Mouse (Mus musculus) liver, embryonic 16.5 days (tissue): Measurements from ENCODE around the gene Nkx2-2. TPM values are rescaled to one million over a fixed set of nuclear protein-coding genes. Genes with fewer than 3 reads are reported as not detected.

Source experiments
- ATAC-seq: fragments of 200-750 bp; cut with Nextera tagmentation; 2 replicates; pipeline ENCODE4 v1.8.0; 2017; ENCODE audit warnings: low read depth, mild to moderate bottlenecking, moderate number of reproducible peaks, moderate library complexity
- H3K27ac ChIP-seq: fragments of 300-500 bp; sonication (generic); 2 replicates; pipeline ENCODE4 v1.5.1; 2014; ENCODE audit warnings: mild to moderate bottlenecking, low read length
- H3K27me3 ChIP-seq: fragments of 300-500 bp; sonication (generic); 2 replicates; pipeline ENCODE4 v1.6.1; 2014; ENCODE audit warnings: low read depth, low read length, mixed read lengths; ENCODE audit not compliant: control insufficient read depth, insufficient read depth
- H3K36me3 ChIP-seq: fragments of 300-500 bp; sonication (generic); 2 replicates; pipeline ENCODE4 v1.6.1; 2014; ENCODE audit warnings: mild to moderate bottlenecking; ENCODE audit not compliant: control insufficient read depth, insufficient read depth
- H3K4me1 ChIP-seq: fragments of 300-500 bp; sonication (generic); 2 replicates; pipeline ENCODE4 v1.6.1; 2014; ENCODE audit warnings: low read depth, low read length, mixed read lengths; ENCODE audit not compliant: control insufficient read depth
- H3K4me2 ChIP-seq: fragments of 300-500 bp; sonication (generic); 2 replicates; pipeline ENCODE4 v1.6.1; 2014; ENCODE audit warnings: low read depth, low read length, mixed read lengths
- H3K4me3 ChIP-seq: fragments of 300-500 bp; sonication (generic); 2 replicates; pipeline ENCODE4 v1.5.1; 2014; ENCODE audit warnings: low read depth, mild to moderate bottlenecking, low read length
- H3K9ac ChIP-seq: fragments of 300-500 bp; sonication (generic); 2 replicates; pipeline ENCODE4 v1.6.1; 2014; ENCODE audit warnings: low read depth, low read length
- H3K9me3 ChIP-seq: fragments of 300-500 bp; sonication (generic); replicated peaks from 2 replicates; pipeline ENCODE4 v1.6.1; 2016; ENCODE audit warnings: low read length; ENCODE audit not compliant: control insufficient read depth
- WGBS: fragments of 180-500 bp; shearing (Covaris S2); extraction: QIAGEN DNeasy Blood & Tissue Kit; methylation state at CpG from one replicate; pipeline ENCODE4 v1.1.7; 2014; ENCODE audit not compliant: insufficient replicate concordance; 5-methylcytosine and 5-hydroxymethylcytosine counted together
- polyA plus RNA-seq: library from polyadenylated mRNA; unstranded; fragments of >200 nt; fragmentation: Nextera tagmentation; extraction: Ambion mirVana; gene quantifications from 2 replicates; pipeline ENCODE4 v1.2.1, GENCODE M21; 2015

The Nkx2-2 gene
- polyA plus RNA-seq, result not detected in 2 replicates

DNA sequence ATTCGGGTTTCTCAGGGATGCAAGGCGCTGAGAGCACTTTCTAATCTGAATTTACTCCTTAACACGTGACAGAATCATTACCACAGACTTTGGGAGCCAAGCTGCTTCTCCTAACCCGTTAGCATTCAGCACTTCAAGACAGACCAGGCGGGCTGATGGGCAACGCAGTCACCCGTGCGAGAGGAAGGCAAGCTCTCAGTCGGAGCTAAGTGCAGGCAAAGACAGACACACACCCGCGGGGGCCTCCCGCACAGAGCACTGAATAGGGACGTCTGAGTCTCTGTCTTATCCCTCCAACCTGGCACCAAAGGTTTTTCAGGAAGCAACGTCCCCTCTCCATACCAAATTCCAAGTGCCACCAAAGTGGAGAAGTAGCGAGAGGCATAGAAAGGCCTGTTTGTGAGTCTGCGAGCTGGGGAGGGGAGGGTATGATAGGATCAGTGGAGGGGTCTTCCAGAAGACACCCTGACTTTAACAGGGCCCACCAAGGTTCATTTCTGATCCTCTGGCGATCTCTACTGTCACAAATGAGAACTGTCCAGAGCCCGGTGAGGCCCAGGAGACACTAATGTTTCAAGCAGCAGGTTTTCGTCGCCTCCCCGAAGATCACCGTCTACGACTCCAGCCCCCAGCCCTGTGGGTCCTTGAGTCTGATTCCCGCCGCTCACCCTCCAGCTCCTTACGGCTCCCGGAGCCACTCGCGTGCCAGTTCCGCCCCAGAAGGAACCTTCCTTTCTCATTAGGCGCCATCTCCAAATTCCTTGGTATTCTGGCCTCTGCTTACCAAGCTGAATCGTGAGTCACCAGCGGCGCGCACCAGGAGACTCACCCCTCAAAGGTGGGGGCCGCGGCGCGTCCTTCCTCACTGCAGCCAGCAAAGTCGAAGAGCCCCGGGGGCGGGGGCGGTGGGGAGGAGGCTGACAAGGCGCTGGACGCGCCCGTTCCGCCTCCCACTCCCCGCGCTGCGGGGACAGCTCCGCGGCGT, at the start of gene Nkx2-2:
Gene Nkx2-2 (minus strand): TSS at position 973 of the 985 bp plus-strand sequence.
- peaks cover 82% of the 10 kb centered on the region for H3K27me3 ChIP-seq
- H3K27ac ChIP-seq, result no peak within 1 kb of the TSS
- 2% methylated on average over 54 of the region's 54 CpGs for WGBS
- no peak for ATAC-seq
- H3K9me3 ChIP-seq, result no peaks in the 10 kb centered on the region
- no peaks in the 10 kb centered on the region for H3K4me1 ChIP-seq
- no peaks in the 10 kb centered on the region for H3K36me3 ChIP-seq
- no peak within 1 kb of the TSS for H3K4me3 ChIP-seq
- no peak within 1 kb of the TSS for H3K4me2 ChIP-seq
- no peak within 1 kb of the TSS for H3K9ac ChIP-seq

GRCm38 (mm10) chr2:147235707-147236290, 41.8 kb upstream of the Nkx2-2 start:
- Histone ChIP-seq H3K27ac (no peak overlapping the region), H3K27me3 (no peaks in the 10 kb centered on the region), H3K4me3 (no peak overlapping the region), H3K36me3 (no peaks in the 10 kb centered on the region), H3K4me1 (no peaks in the 10 kb centered on the region), H3K4me2 (no peak overlapping the region), H3K9ac (no peak overlapping the region), H3K9me3 (no peaks in the 10 kb centered on the region)
- ATAC-seq, result no peak
- 77% methylated on average over 25 of the region's 25 CpGs for WGBS

DNA sequence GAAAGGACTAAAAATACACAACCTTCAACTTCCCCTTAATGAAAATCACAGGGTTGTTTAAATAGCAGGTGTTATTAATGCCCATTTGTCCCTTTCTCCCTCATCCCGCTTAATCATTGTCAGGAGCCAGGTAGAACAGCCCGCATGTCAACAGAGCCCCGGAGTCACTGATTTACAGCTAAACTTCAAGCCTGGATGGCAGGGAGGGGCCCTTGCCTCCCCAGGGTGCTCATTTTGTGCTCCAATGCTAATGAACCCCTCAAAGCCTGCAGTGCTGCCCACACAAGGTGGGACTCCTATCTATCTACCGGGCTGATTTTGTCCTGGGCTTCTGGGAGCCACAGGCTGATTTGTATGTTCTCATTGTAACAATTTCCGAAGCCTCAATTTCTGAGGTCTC, 37.1 kb upstream of the Nkx2-2 start:
- ATAC-seq, result no peak
- Histone ChIP-seq H3K36me3 (no peaks in the 10 kb centered on the region), H3K4me2 (no peak overlapping the region), H3K27ac (no peak overlapping the region), H3K9ac (no peak overlapping the region), H3K4me1 (no peaks in the 10 kb centered on the region), H3K4me3 (no peak overlapping the region), H3K9me3 (no peaks in the 10 kb centered on the region), H3K27me3 (no peaks in the 10 kb centered on the region)
- WGBS, result 49% methylated on average over 5 of the region's 5 CpGs

DNA sequence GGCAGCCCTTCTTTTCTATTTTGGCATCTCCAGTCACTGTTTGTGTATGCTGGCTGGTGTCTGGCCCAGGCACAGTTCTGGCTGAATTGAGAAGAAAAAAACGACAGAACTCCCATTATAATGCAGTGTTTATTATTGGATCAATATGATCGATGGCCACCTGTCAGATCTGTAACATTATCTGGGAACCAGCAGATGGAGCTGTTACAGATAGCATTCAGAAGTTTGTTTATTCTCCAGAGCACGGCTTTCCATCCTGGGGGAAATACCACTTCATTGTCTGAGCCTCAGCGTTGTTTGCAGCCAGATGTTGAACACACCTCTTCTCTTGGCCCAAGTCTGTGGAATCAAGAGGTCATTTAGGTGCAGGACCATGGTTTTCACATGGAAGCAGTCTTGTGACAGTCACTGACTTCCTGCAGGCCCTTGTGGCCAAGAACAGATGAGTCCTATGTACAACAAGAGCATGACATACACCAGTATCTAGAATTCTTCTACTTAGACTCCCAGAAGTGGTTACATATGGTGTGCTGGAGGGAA, 11.1 kb upstream of the Nkx2-2 start:
- 13% methylated on average over 4 of the region's 4 CpGs for WGBS
- no peak overlapping the region for H3K9ac ChIP-seq
- no peak overlapping the region for H3K27ac ChIP-seq
- ATAC-seq, result no peak
- H3K4me2 ChIP-seq, result no peak overlapping the region
- no peaks in the 10 kb centered on the region for H3K9me3 ChIP-seq
- no peaks in the 10 kb centered on the region for H3K36me3 ChIP-seq
- no peaks in the 10 kb centered on the region for H3K27me3 ChIP-seq
- H3K4me3 ChIP-seq, result no peak overlapping the region
- no peaks in the 10 kb centered on the region for H3K4me1 ChIP-seq

- 2% methylated on average over 57 of the region's 71 CpGs for WGBS
- Histone ChIP-seq H3K9me3 (no peaks in the 10 kb centered on the region), H3K4me3 (no peak overlapping the region), H3K9ac (no peak overlapping the region), H3K36me3 (no peaks in the 10 kb centered on the region), H3K27ac (no peak overlapping the region), H3K4me1 (no peaks in the 10 kb centered on the region), H3K27me3 (peaks cover 68% of the 10 kb centered on the region), H3K4me2 (no peak overlapping the region)
- ATAC-seq, result no peak
These were observed 920 bp upstream of the Nkx2-2 start for GRCm38 (mm10) chr2:147194711-147195615.

GRCm38 (mm10) chr2:147192731-147193130, 1.3 kb downstream of the Nkx2-2 start:
- Histone ChIP-seq H3K9me3 (no peaks in the 10 kb centered on the region), H3K27ac (no peak overlapping the region), H3K4me1 (no peaks in the 10 kb centered on the region), H3K4me2 (no peak overlapping the region), H3K27me3 (peaks cover 89% of the 10 kb centered on the region), H3K9ac (no peak overlapping the region), H3K36me3 (no peaks in the 10 kb centered on the region), H3K4me3 (no peak overlapping the region)
- ATAC-seq, result no peak
- 5% methylated on average over 13 of the region's 13 CpGs for WGBS

GRCm38 (mm10) chr2:147190316-147191021, 3.6 kb downstream of the Nkx2-2 start:
- H3K27me3 ChIP-seq, result peaks cover 98% of the 10 kb centered on the region
- H3K4me1 ChIP-seq, result no peaks in the 10 kb centered on the region
- no peak overlapping the region for H3K4me2 ChIP-seq
- no peaks in the 10 kb centered on the region for H3K9me3 ChIP-seq
- no peak for ATAC-seq
- H3K4me3 ChIP-seq, result no peak overlapping the region
- no peak overlapping the region for H3K27ac ChIP-seq
- no peaks in the 10 kb centered on the region for H3K36me3 ChIP-seq
- no peak overlapping the region for H3K9ac ChIP-seq
- WGBS, result 1% methylated on average over 27 of the region's 27 CpGs
